Mouse (Mus musculus) ovary, adult 18-20 months (tissue): Measurements from ENCODE around the gene Cyb5r1.

ENCODE experiments used
- DNase-seq: peaks from one replicate; pipeline ENCODE4 v3.0.0; 2022; ENCODE audit warnings: low spot score, mixed read lengths

Cyb5r1 gene

GRCm38 (mm10) chr1:134460294-134461284 is 55.2 kb downstream of the Cyb5r1 start:
- no peak for DNase-seq
